ENCODE assay signal across 12 mouse cellular contexts in the genomic region with DNA sequence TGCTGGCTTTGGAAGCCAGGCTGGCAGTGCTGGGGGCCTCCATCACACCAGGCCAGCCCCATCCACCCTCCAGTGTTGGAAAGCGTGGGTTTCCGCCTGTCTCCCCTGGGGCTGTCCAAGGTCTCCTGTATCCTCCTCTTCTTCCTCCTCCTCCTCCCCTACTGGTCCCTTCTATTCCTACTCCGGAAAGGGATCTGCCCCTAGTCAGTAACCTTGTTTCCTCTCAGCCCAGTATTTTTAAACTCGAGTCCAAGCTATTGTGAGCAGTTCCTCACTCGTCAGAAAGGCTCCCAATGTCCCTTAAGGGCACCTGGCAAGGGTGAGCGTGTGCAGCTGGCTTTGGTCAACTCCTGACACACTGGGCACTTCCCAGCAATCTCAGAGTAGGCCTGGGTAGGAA. TPM values are rescaled to one million over a fixed set of nuclear protein-coding genes. Genes with fewer than 3 reads are reported as not detected.
DNase-seq lines count a peak whose midpoint lies in the region; ATAC-seq and TF ChIP-seq lines count a peak whose summit lies in the region.
"Had no signal": no experiment of that assay in that cellular context is flagged by ENCODE, and none has a peak within 500 bp of the region (broad histone marks: within the 10 kb centered on the region; RNA-seq: fewer than 3 reads in every experiment).

No protein-coding gene starts in this region.

- no peaks in the 10 kb centered on the region for H3K27me3 ChIP-seq in heart, postnatal 0 days (ENCODE audit: control insufficient read depth, insufficient read depth, low read length)
- H3K27me3 ChIP-seq in liver, embryonic 11.5 days (replicated peaks; ENCODE audit: control insufficient read depth, insufficient read depth, low read length) = no peaks in the 10 kb centered on the region
- H3K27me3 ChIP-seq: embryonic facial prominence, embryonic 15.5 days had no signal

- TF ChIP-seq EP300 in heart, postnatal 0 days (IDR thresholded peaks at IDR 0.05; ENCODE audit: low read depth) = no peak

- no peak for TF ChIP-seq CTCF in heart, postnatal 0 days (IDR thresholded peaks at IDR 0.05; ENCODE audit: low read depth)

- DNase-seq in kidney, adult 18-20 months = peak; percentile 31
- no peak for DNase-seq in kidney, adult 11 months
- no peak for DNase-seq in heart, postnatal 0 days (ENCODE audit: low spot score)
- DNase-seq in liver, embryonic 11.5 days (ENCODE audit: low spot score) = no peak
- DNase-seq in layer of hippocampus, postnatal 36 days = no peak
- no peak for DNase-seq in right cerebral cortex, adult 2 months (ENCODE audit: low spot score in 2 of 2)
- DNase-seq: cerebellum, adult 9-10 months; gastrocnemius, postnatal 14 days; thymus, postnatal 25 days had no signal

- no peaks in the 10 kb centered on the region for H3K36me3 ChIP-seq in heart, postnatal 0 days (replicated peaks; ENCODE audit: control insufficient read depth, insufficient read depth, low read length)
- no peaks in the 10 kb centered on the region for H3K36me3 ChIP-seq in liver, embryonic 11.5 days (ENCODE audit: control insufficient read depth, insufficient read depth, low read length)
- H3K36me3 ChIP-seq: embryonic facial prominence, embryonic 15.5 days had no signal

- H3K9me3 ChIP-seq in heart, postnatal 0 days (replicated peaks; ENCODE audit: control insufficient read depth, low read length) = no peaks in the 10 kb centered on the region
- no peaks in the 10 kb centered on the region for H3K9me3 ChIP-seq in liver, embryonic 11.5 days (ENCODE audit: control insufficient read depth, low read length)
- H3K9me3 ChIP-seq: embryonic facial prominence, embryonic 15.5 days had no signal

- WGBS in heart, postnatal 0 days = 48% methylated on average over 6 of the region's 6 CpGs
- 62% methylated on average over 6 of the region's 6 CpGs for WGBS in liver, embryonic 11.5 days

- no peak overlapping the region for H3K4me3 ChIP-seq in brown adipose tissue, adult 24 weeks (ENCODE audit: insufficient read depth, low read depth, low read length)
- H3K4me3 ChIP-seq in heart, postnatal 0 days (ENCODE audit: low read depth, low read length) = no peak overlapping the region
- no peak overlapping the region for H3K4me3 ChIP-seq in liver, embryonic 11.5 days (ENCODE audit: low read depth, low read length)
- H3K4me3 ChIP-seq: embryonic facial prominence, embryonic 15.5 days had no signal

- no peak overlapping the region; the same call in 1 of the 2 replicates for H3K9ac ChIP-seq in heart, postnatal 0 days (replicated peaks; ENCODE audit: low read depth, low read length)
- H3K9ac ChIP-seq in liver, embryonic 11.5 days (ENCODE audit: low read depth, low read length) = no peak overlapping the region
- H3K9ac ChIP-seq: embryonic facial prominence, embryonic 15.5 days had no signal

- H3K27ac ChIP-seq in brown adipose tissue, adult 24 weeks (replicated peaks; ENCODE audit: low read depth, low read length) = peak overlapping the region; percentile 76
- H3K27ac ChIP-seq in heart, postnatal 0 days (ENCODE audit: low read depth) = peak overlapping the region; percentile 61
- peak overlapping the region; percentile 15 for H3K27ac ChIP-seq in liver, embryonic 11.5 days (ENCODE audit: low read depth, low read length)
- H3K27ac ChIP-seq: embryonic facial prominence, embryonic 15.5 days had no signal

- peaks cover 58% of the 10 kb centered on the region for H3K4me1 ChIP-seq in brown adipose tissue, adult 24 weeks (ENCODE audit: control insufficient read depth, insufficient read depth, insufficient read length, low read length)
- H3K4me1 ChIP-seq in heart, postnatal 0 days (ENCODE audit: control insufficient read depth, insufficient read depth) = peaks cover 20% of the 10 kb centered on the region
- peaks cover 63% of the 10 kb centered on the region for H3K4me1 ChIP-seq in liver, embryonic 11.5 days (replicated peaks; ENCODE audit: control insufficient read depth, insufficient read depth, low read length)

- peak overlapping the region; percentile 5; the same call in 1 of the 2 replicates for H3K4me2 ChIP-seq in heart, postnatal 0 days (ENCODE audit: low read depth, low read length)
- 0 out of 2 replicates have a peak overlapping the region, but pooled peaks have one; percentile 5 for H3K4me2 ChIP-seq in liver, embryonic 11.5 days
- H3K4me2 ChIP-seq: embryonic facial prominence, embryonic 15.5 days had no signal

- ATAC-seq in heart, postnatal 0 days (ENCODE audit: insufficient read depth, low read depth) = peak; percentile 28; the same call in 1 of the 2 replicates
- ATAC-seq in liver, embryonic 11.5 days (replicated peaks; ENCODE audit: low FRiP score) = no peak
- ATAC-seq: activated CD4-positive, CD25-positive, alpha-beta regulatory T cell, adult 4 months had no signal

RNA-seq across cellular contexts. Expression of gene Stk10, which starts 5.3 kb away (rescaled TPM):
- polyA plus RNA-seq in brown adipose tissue, adult 24 weeks (2012; ENCODE audit: insufficient read depth, insufficient read length, missing spikeins) = 4.3 and 5.5 TPM in 2 replicates
- 4.3 and 6.2 TPM in 2 replicates for total RNA-seq in heart, postnatal 0 days (2014; rRNA removed; ENCODE audit: low replicate concordance)
- polyA plus RNA-seq in heart, postnatal 0 days (2015; fragmentation: Nextera tagmentation; extraction: Ambion mirVana) = 1.4 and 1.6 TPM in 2 replicates
- polyA plus RNA-seq in liver, embryonic 11.5 days (2014; fragmentation: Nextera tagmentation; extraction: Ambion mirVana) = 4.8 and 5.8 TPM in 2 replicates
- 1 to 10 TPM; 8.3 to 8.7 TPM for total RNA-seq in layer of hippocampus, postnatal 36 days (2021)

RNA-seq across cellular contexts. Expression of gene Efcab9, which starts 6.6 kb away (rescaled TPM):
- not detected in 2 replicates for polyA plus RNA-seq in brown adipose tissue, adult 24 weeks (2012; ENCODE audit: insufficient read depth, insufficient read length, missing spikeins)
- not detected in 2 replicates for total RNA-seq in heart, postnatal 0 days (2014; rRNA removed; ENCODE audit: low replicate concordance)
- polyA plus RNA-seq in heart, postnatal 0 days (2015; fragmentation: Nextera tagmentation; extraction: Ambion mirVana) = 0.18 and 0.26 TPM in 2 replicates
- 0.25 and 0.49 TPM in 2 replicates for polyA plus RNA-seq in liver, embryonic 11.5 days (2014; fragmentation: Nextera tagmentation; extraction: Ambion mirVana)
- total RNA-seq in layer of hippocampus, postnatal 36 days (2021) = 1 to 10 TPM; 2.2 to 2.5 TPM
- polyA plus RNA-seq: embryonic facial prominence, embryonic 15.5 days had no signal

Comparison
In these comparisons a context has a peak if more than half of its experiments do, and no peak if none do; other contexts are left out.
1. H3K27ac ChIP-seq: peak in every context shown above with its lines; median percentile 76 in brown adipose tissue, adult 24 weeks; 61 in heart, postnatal 0 days; 15 in liver, embryonic 11.5 days.